Mouse (Mus musculus) heart, postnatal 14 days (tissue): ENCODE measurements around the gene Pdgfra. TPM values are rescaled to one million over a fixed set of nuclear protein-coding genes. Genes with fewer than 3 reads are reported as not detected.

ENCODE experiments used
- DNase-seq, 2 experiments: peaks; one replicate each; pipeline ENCODE4 v3.0.0; 2021 to 2022
- intact Hi-C: fragments of 180-260 bp; cut with DNase I; formaldehyde crosslinking; loops from one replicate; pipeline ENCODE4 v1.15.1; 2025
- total RNA-seq, 2 experiments: library from RNA; stranded (reverse); gene quantifications; 2 replicates each; pipeline ENCODE4 v1.2.3; 2021

Gene Pdgfra
- total RNA-seq, 2 experiments from 2014 or later, result 35.3 to 44.0 TPM

GRCm38 (mm10) chr5:75189319-75189987 lies 37.4 kb downstream of the Pdgfra start:
- no peak for DNase-seq
- intact Hi-C loops, result no loop called here

- intact Hi-C loops, result no loop called here
Measured at GRCm38 (mm10) chr5:75193107-75193506, 41.0 kb downstream of the Pdgfra start.

GRCm38 (mm10) chr5:75198413-75198812 lies 46.3 kb downstream of the Pdgfra start:
- no peak for DNase-seq
- intact Hi-C loops, result no loop called here

More at GRCm38 (mm10) chr5:75193107-75193506, 41.0 kb downstream of the Pdgfra start:
- DNase-seq, result no peak

- intact Hi-C loops, result no loop called here
- DNase-seq, result no peak
Measured at GRCm38 (mm10) chr5:75199698-75200365, 47.7 kb downstream of the Pdgfra start.

- intact Hi-C loops, result no loop called here
- no peak for DNase-seq
Measured at GRCm38 (mm10) chr5:75200366-75200724, 48.3 kb downstream of the Pdgfra start.

GRCm38 (mm10) chr5:75207905-75208304 lies 55.8 kb downstream of the Pdgfra start:
- DNase-seq, result no peak
- intact Hi-C loops, result no loop called here

- intact Hi-C loops, result loop anchor here (1.0 to 10.0 kb wide), 4 partner anchors 137 to 643 kb away; partner anchors contain the start of gene Kit
- peak in 1 of 2 experiments; percentile 14 for DNase-seq
Measured at GRCm38 (mm10) chr5:75209966-75210365, 57.9 kb downstream of the Pdgfra start.

- intact Hi-C loops, result loop anchor here (5.0 to 10.0 kb wide), 3 partner anchors 133 to 360 kb away; partner anchors contain the start of gene Kit
- DNase-seq, result no peak
Measured at GRCm38 (mm10) chr5:75214520-75214919, 62.4 kb downstream of the Pdgfra start.

- DNase-seq, result no peak
- intact Hi-C loops, result loop anchor here (5.0 to 10.0 kb wide), 3 partner anchors 132 to 360 kb away; partner anchors contain the start of gene Kit
Measured at GRCm38 (mm10) chr5:75214929-75215328, 62.8 kb downstream of the Pdgfra start.

- DNase-seq, result no peak
- intact Hi-C loops, result loop anchor here (10.0 kb wide), 2 partner anchors 159 to 359 kb away; partner anchors contain the start of gene Kit
Measured at GRCm38 (mm10) chr5:75215678-75216256, 63.7 kb downstream of the Pdgfra start.

- intact Hi-C loops, result no loop called here
- no peak for DNase-seq
Measured at GRCm38 (mm10) chr5:75221610-75222009, 69.5 kb downstream of the Pdgfra start.

- DNase-seq, result no peak
- intact Hi-C loops, result no loop called here
Measured at GRCm38 (mm10) chr5:75222491-75223265, 70.6 kb downstream of the Pdgfra start.

GRCm38 (mm10) chr5:75238363-75238762 lies 86.3 kb downstream of the Pdgfra start:
- intact Hi-C loops, result no loop called here
- DNase-seq, result peak; percentile 6 to 14

GRCm38 (mm10) chr5:75238928-75239777 lies 87.1 kb downstream of the Pdgfra start:
- intact Hi-C loops, result no loop called here
- DNase-seq, result no peak

GRCm38 (mm10) chr5:75247070-75247740 lies 95.1 kb downstream of the Pdgfra start:
- intact Hi-C loops, result no loop called here
- no peak for DNase-seq
